Mouse (Mus musculus) megakaryocyte, embryonic 14.5 days (primary cell): ENCODE data around the gene Sin3b.

ENCODE experiments used
- FLI1 ChIP-seq: IDR thresholded peaks from 2 replicates; pipeline ENCODE4 v1.6.1; 2012; ENCODE audit warnings: low read length, inconsistent platforms, mixed read lengths
- GATA1 ChIP-seq: IDR thresholded peaks from 3 replicates; pipeline ENCODE4 v1.6.1; 2012; ENCODE audit warnings: mixed read lengths, low read length, inconsistent platforms, borderline replicate concordance

DNA sequence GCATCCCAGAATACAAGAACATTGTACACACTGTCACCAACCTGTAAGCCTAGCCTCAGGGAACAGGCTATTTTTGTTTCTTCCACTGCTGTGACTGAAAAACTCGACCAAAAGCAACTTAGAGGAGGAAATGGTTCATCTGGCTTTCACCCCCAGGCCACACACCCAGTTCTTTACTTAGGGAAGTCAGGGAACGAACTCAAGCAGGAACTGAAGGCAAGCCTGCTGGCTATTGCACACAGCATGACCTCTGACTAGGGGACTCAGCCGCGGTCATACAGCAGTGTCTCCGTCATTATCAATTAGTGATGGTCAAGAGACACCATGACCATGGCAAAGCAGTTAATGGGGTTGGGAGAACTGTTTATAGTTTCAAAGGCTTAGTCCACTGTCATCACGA is 10.5 kb upstream of the Sin3b start:
- no peak for TF ChIP-seq GATA1
- no peak for TF ChIP-seq FLI1
